Mouse (Mus musculus) stomach, embryonic 15.5 days (tissue): ENCODE results near the gene Asb16. TPM values are rescaled to one million over a fixed set of nuclear protein-coding genes. Genes with fewer than 3 reads are reported as not detected.

Experiments
- ATAC-seq: fragments of 200-750 bp; cut with Nextera tagmentation; 2 replicates; pipeline ENCODE4 v1.8.0; 2017; ENCODE audit warnings: low read depth, moderate number of reproducible peaks, moderate TSS enrichment; ENCODE audit not compliant: insufficient read depth, low FRiP score
- H3K27ac ChIP-seq: fragments of 300-500 bp; sonication (generic); 2 replicates; pipeline ENCODE4 v1.5.1; 2015; ENCODE audit warnings: mild to moderate bottlenecking, inconsistent platforms
- H3K27me3 ChIP-seq: fragments of 300-500 bp; sonication (generic); replicated peaks from 2 replicates; pipeline ENCODE4 v1.6.1; 2015; ENCODE audit warnings: inconsistent platforms
- H3K36me3 ChIP-seq: fragments of 300-500 bp; sonication (generic); 2 replicates; pipeline ENCODE4 v1.6.1; 2015; ENCODE audit warnings: inconsistent platforms
- H3K4me1 ChIP-seq: fragments of 300-500 bp; sonication (generic); 2 replicates; pipeline ENCODE4 v1.6.1; 2015; ENCODE audit warnings: inconsistent platforms
- H3K4me2 ChIP-seq: fragments of 300-500 bp; sonication (generic); 2 replicates; pipeline ENCODE4 v1.6.1; 2015; ENCODE audit warnings: mild to moderate bottlenecking, inconsistent platforms
- H3K4me3 ChIP-seq: fragments of 300-500 bp; sonication (generic); replicated peaks from 2 replicates; pipeline ENCODE4 v1.5.1; 2015; ENCODE audit warnings: inconsistent platforms
- H3K9ac ChIP-seq: fragments of 300-500 bp; sonication (generic); 2 replicates; pipeline ENCODE4 v1.6.1; 2015; ENCODE audit warnings: inconsistent platforms
- H3K9me3 ChIP-seq: fragments of 300-500 bp; sonication (generic); 2 replicates; pipeline ENCODE4 v1.6.1; 2016; ENCODE audit warnings: inconsistent platforms
- WGBS: fragments of 180-500 bp; shearing (Covaris S2); methylation state at CpG from one replicate; pipeline ENCODE4 v1.1.7; 2015; 5-methylcytosine and 5-hydroxymethylcytosine counted together
- polyA plus RNA-seq: library from polyadenylated mRNA; unstranded; fragments of >200 nt; fragmentation: Nextera tagmentation; extraction: Ambion mirVana; gene quantifications from 2 replicates; pipeline ENCODE4 v1.2.1, GENCODE M21; 2015

The Asb16 gene
- polyA plus RNA-seq, 1 experiment from 2014 or later = not detected

- Histone ChIP-seq H3K4me1 (peaks cover 63% of the 10 kb centered on the region), H3K9ac (no peak overlapping the region), H3K4me2 (peak overlapping the region; percentile 87), H3K4me3 (peak overlapping the region; percentile 75), H3K27me3 (no peaks in the 10 kb centered on the region), H3K36me3 (no peaks in the 10 kb centered on the region; the same call in 1 of the 2 replicates), H3K9me3 (no peaks in the 10 kb centered on the region), H3K27ac (peak overlapping the region; percentile 87)
- ATAC-seq = no peak
- 26% methylated on average over 12 of the region's 12 CpGs for WGBS
These were observed 41.0 kb upstream of the Asb16 start for GRCm38 (mm10) chr11:102227270-102228190.

DNA sequence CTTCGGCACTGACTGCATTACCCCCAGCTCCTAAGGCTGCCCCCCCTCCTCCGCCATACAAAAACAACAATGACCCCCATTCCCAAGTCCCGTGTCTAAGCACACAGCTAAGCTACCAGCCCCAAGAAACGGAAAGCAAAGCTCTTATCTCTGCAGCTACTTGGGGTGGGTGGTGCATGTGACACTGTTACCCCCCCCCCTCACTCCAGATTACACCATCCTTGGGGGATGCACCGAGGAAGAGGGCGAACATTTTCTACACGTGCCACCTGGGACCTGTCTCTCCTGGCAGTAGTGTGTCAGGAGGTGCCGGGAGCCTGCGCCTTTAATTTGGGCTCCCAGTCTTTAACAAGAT lies 40.4 kb upstream of the Asb16 start:
- H3K27me3 ChIP-seq = no peaks in the 10 kb centered on the region
- no peak for ATAC-seq
- no peaks in the 10 kb centered on the region for H3K9me3 ChIP-seq
- peak overlapping the region; percentile 87 for H3K27ac ChIP-seq
- H3K36me3 ChIP-seq = no peaks in the 10 kb centered on the region; the same call in 1 of the 2 replicates
- no peak overlapping the region for H3K9ac ChIP-seq
- peaks cover 60% of the 10 kb centered on the region for H3K4me1 ChIP-seq
- H3K4me2 ChIP-seq = peak overlapping the region; percentile 87
- WGBS = 24% methylated on average over 9 of the region's 9 CpGs
- peak overlapping the region; percentile 75 for H3K4me3 ChIP-seq

- H3K36me3 ChIP-seq = no peaks in the 10 kb centered on the region
- H3K9me3 ChIP-seq = no peaks in the 10 kb centered on the region
- peak overlapping the region; percentile 87 for H3K4me2 ChIP-seq
- H3K27me3 ChIP-seq = no peaks in the 10 kb centered on the region
- peak overlapping the region; percentile 74; the same call in 1 of the 2 replicates for H3K9ac ChIP-seq
- H3K4me1 ChIP-seq = peaks cover 55% of the 10 kb centered on the region
- 13% methylated on average over 7 of the region's 7 CpGs for WGBS
- H3K27ac ChIP-seq = peak overlapping the region; percentile 87
- peak overlapping the region; percentile 75 for H3K4me3 ChIP-seq
- no peak for ATAC-seq
These were observed 39.8 kb upstream of the Asb16 start for GRCm38 (mm10) chr11:102228646-102229268.

GRCm38 (mm10) chr11:102229331-102229953 lies 39.1 kb upstream of the Asb16 start:
- peak overlapping the region; percentile 74 for H3K9ac ChIP-seq
- peak overlapping the region; percentile 87 for H3K27ac ChIP-seq
- no peaks in the 10 kb centered on the region for H3K27me3 ChIP-seq
- no peaks in the 10 kb centered on the region for H3K9me3 ChIP-seq
- peaks cover 49% of the 10 kb centered on the region for H3K4me1 ChIP-seq
- peak overlapping the region; percentile 75 for H3K4me3 ChIP-seq
- H3K36me3 ChIP-seq = no peaks in the 10 kb centered on the region
- ATAC-seq = no peak
- peak overlapping the region; percentile 87 for H3K4me2 ChIP-seq
- under 1% methylated on average over 29 of the region's 47 CpGs for WGBS

- no peaks in the 10 kb centered on the region for H3K9me3 ChIP-seq
- WGBS = 0% methylated on average over 49 of the region's 49 CpGs
- H3K27me3 ChIP-seq = no peaks in the 10 kb centered on the region
- peak; percentile 86 for ATAC-seq
- H3K27ac ChIP-seq = peak within 1 kb of the TSS; percentile 87
- peak within 1 kb of the TSS; percentile 87 for H3K4me2 ChIP-seq
- no peaks in the 10 kb centered on the region for H3K36me3 ChIP-seq
- H3K4me1 ChIP-seq = peaks cover 42% of the 10 kb centered on the region
- peak within 1 kb of the TSS; percentile 75 for H3K4me3 ChIP-seq
- H3K9ac ChIP-seq = peak within 1 kb of the TSS; percentile 74
These were observed 38.4 kb upstream of the Asb16 start, which contains the start of gene Hdac5 for GRCm38 (mm10) chr11:102230006-102230741. Gene Hdac5, minus strand, starts transcription at chr11:102230166.

DNA sequence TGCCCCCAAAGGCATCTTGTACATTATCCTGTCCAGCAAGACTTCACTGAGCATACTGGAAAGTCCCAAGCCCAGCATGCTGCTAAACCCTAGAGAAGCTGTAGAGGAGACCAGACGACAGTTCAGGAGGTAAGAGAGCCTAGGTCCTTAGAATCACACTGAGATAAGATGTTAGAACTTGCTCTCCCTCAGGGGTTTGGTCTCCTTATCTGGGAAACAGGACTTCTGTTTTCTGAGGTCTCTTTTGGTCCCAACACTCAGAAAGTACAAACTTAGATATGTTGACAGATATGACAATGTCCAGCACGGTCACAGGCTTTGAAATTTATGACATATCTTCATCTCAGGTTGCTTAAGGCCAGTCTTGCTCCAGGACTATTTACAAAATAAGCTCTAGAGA lies 32.5 kb upstream of the Asb16 start:
- no peaks in the 10 kb centered on the region for H3K9me3 ChIP-seq
- no peaks in the 10 kb centered on the region for H3K4me1 ChIP-seq
- ATAC-seq = no peak
- no peaks in the 10 kb centered on the region for H3K27me3 ChIP-seq
- no peak overlapping the region for H3K4me2 ChIP-seq
- H3K36me3 ChIP-seq = no peaks in the 10 kb centered on the region
- WGBS = 53% methylated on average over 2 of the region's 2 CpGs
- no peak overlapping the region for H3K9ac ChIP-seq
- H3K27ac ChIP-seq = no peak overlapping the region
- no peak overlapping the region for H3K4me3 ChIP-seq

GRCm38 (mm10) chr11:102240636-102241035 lies 27.9 kb upstream of the Asb16 start:
- Histone ChIP-seq H3K4me2 (no peak overlapping the region), H3K27ac (no peak overlapping the region), H3K9me3 (no peaks in the 10 kb centered on the region), H3K9ac (no peak overlapping the region), H3K4me1 (peaks cover 12% of the 10 kb centered on the region), H3K4me3 (no peak overlapping the region), H3K27me3 (no peaks in the 10 kb centered on the region), H3K36me3 (no peaks in the 10 kb centered on the region)
- 81% methylated on average over 6 of the region's 6 CpGs for WGBS
- no peak for ATAC-seq

GRCm38 (mm10) chr11:102241246-102241645 lies 27.3 kb upstream of the Asb16 start:
- no peaks in the 10 kb centered on the region for H3K27me3 ChIP-seq
- no peak overlapping the region for H3K4me2 ChIP-seq
- WGBS = 75% methylated on average over 5 of the region's 5 CpGs
- H3K4me3 ChIP-seq = no peak overlapping the region
- H3K4me1 ChIP-seq = peaks cover 18% of the 10 kb centered on the region
- no peaks in the 10 kb centered on the region for H3K9me3 ChIP-seq
- ATAC-seq = no peak
- H3K9ac ChIP-seq = no peak overlapping the region
- H3K27ac ChIP-seq = no peak overlapping the region
- H3K36me3 ChIP-seq = no peaks in the 10 kb centered on the region

GRCm38 (mm10) chr11:102241874-102242273 lies 26.7 kb upstream of the Asb16 start:
- Histone ChIP-seq H3K36me3 (no peaks in the 10 kb centered on the region), H3K27ac (no peak overlapping the region), H3K4me2 (no peak overlapping the region), H3K4me3 (no peak overlapping the region), H3K4me1 (peaks cover 21% of the 10 kb centered on the region), H3K9ac (no peak overlapping the region), H3K9me3 (no peaks in the 10 kb centered on the region), H3K27me3 (no peaks in the 10 kb centered on the region)
- ATAC-seq = no peak
- WGBS = 51% methylated on average over 5 of the region's 5 CpGs

- under 1% methylated on average over 32 of the region's 32 CpGs for whole genome bisulfite sequencing
- Histone ChIP-seq H3K27ac (peak overlapping the region; percentile 89), H3K27me3 (no peaks in the 10 kb centered on the region), H3K9ac (peak overlapping the region; percentile 29; the same call in 1 of the 2 replicates), H3K36me3 (no peaks in the 10 kb centered on the region), H3K9me3 (no peaks in the 10 kb centered on the region), H3K4me2 (peak overlapping the region; percentile 75), H3K4me1 (peaks cover 29% of the 10 kb centered on the region), H3K4me3 (peak overlapping the region; percentile 36)
- ATAC-seq = peak; percentile 72
These were observed 23.6 kb upstream of the Asb16 start for GRCm38 (mm10) chr11:102244926-102245449.

GRCm38 (mm10) chr11:102245581-102246272 lies 22.8 kb upstream of the Asb16 start:
- H3K27ac ChIP-seq = peak overlapping the region; percentile 89
- H3K9me3 ChIP-seq = no peaks in the 10 kb centered on the region
- no peak for ATAC-seq
- peaks cover 29% of the 10 kb centered on the region for H3K4me1 ChIP-seq
- H3K4me3 ChIP-seq = peak overlapping the region; percentile 36
- H3K27me3 ChIP-seq = no peaks in the 10 kb centered on the region
- H3K9ac ChIP-seq = peak overlapping the region; percentile 29; the same call in 1 of the 2 replicates
- WGBS = 30% methylated on average over 14 of the region's 14 CpGs
- H3K4me2 ChIP-seq = peak overlapping the region; percentile 75
- H3K36me3 ChIP-seq = no peaks in the 10 kb centered on the region
